Mouse (Mus musculus) brain, adult 2 months (tissue): Measurements from ENCODE around the gene Rps15.

Source experiments
- DNase-seq: peaks from one replicate; pipeline ENCODE4 v3.0.0; 2011; ENCODE audit warnings: low read depth, low spot score

Rps15 gene

DNA sequence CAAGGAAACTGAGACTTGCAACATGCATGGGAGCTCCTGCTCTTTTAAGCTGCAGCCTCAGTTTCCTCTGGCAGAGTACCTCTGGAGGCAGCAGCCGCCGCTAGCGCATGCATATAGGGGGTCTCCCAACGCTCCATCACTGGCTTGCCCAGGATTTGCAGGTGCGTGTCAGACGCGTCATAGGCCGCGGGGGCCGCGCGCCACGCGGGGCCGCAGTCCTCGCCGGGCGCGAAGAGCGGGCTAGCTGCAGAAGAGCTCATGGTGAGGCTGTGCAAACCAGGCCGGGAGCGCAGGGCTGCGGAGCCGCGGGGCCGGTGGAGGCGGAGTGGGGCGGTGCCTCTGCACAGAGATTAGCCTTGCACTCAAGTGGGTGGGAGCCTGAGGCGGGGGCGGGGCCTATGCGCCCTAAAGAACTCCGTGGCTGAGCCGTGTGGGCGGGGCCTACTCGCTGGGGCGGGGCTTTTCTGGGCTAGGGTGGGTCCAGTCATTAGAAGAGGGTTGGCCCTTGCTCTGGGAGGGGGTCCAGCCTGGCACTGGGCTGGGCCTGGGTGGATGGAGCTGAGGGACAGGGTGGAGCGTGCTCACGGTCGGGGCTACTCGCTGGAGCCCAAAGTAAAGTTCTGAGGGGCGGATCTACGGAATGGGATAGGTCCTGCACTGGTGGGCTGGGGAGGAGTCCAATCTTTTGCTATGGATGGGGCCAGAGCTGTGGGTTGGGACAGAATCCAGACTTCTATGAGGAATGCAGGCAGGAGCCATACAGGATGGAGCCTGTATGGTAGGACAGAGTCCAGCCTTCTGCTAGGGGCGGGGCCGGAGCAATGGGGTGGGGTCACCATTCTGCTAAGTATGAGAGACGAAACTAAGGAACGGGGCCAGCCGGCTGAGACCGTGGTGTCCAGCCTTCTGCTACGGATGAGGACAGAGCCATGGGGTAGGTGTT, 31.3 kb upstream of the Rps15 start, which contains the start of the genes Gamt and Dazap1:
Gamt (minus strand) TSS at position 371 of the 943 bp plus-strand sequence.
Dazap1 (plus strand) TSS at position 845 of the 943 bp plus-strand sequence.
- DNase-seq = peak; percentile 97

DNA sequence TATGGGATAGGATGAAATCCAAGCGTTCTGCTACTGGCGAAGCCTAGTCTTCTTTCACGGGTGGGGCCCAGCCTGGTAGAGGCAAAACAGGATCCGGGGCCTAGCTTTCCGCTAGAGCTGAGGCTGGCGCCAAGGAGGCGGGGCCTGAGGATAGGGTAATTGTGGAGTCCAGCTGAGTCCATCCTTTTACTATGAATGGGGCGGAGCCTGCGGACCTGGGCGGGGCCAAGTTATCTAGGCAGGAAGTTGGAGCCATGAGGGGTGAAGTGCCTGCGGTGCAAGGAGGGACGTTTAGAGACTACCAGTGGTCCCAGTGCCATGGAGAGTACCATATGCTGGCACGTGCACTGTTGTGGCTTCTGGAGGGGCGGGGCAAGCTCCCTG, 30.7 kb upstream of the Rps15 start:
- DNase-seq = peak; percentile 94

- no peak for DNase-seq
These were observed 30.1 kb upstream of the Rps15 start for GRCm38 (mm10) chr10:80262169-80262568.

DNA sequence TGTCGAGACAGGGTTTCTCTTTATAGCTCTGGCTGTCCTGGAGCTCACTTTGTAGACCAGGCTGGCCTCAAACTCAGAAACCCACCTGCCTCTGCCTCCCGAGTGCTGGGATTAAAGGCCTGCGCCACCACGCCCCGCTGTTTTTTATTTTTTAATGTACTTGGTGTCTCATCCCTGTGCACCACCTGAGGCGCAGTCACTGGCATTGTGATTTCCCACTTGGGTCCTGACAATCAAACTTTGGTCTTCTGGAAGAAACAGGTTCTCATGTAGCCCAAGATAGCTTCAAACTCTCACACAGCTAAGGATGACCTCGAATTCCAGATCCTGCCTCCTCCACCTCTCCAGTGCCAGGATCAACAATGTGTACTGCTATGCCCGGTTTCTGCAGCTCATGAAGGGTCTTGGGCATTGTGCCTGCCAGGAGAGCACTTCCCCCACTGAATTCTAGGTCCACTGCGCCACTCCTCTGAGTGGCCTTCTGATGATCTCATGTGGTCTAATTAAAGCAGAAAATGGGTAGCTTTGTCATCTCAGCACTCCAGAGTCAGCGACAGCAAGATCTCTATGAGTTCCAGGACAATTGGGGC, 29.4 kb upstream of the Rps15 start:
- no peak for DNase-seq

DNA sequence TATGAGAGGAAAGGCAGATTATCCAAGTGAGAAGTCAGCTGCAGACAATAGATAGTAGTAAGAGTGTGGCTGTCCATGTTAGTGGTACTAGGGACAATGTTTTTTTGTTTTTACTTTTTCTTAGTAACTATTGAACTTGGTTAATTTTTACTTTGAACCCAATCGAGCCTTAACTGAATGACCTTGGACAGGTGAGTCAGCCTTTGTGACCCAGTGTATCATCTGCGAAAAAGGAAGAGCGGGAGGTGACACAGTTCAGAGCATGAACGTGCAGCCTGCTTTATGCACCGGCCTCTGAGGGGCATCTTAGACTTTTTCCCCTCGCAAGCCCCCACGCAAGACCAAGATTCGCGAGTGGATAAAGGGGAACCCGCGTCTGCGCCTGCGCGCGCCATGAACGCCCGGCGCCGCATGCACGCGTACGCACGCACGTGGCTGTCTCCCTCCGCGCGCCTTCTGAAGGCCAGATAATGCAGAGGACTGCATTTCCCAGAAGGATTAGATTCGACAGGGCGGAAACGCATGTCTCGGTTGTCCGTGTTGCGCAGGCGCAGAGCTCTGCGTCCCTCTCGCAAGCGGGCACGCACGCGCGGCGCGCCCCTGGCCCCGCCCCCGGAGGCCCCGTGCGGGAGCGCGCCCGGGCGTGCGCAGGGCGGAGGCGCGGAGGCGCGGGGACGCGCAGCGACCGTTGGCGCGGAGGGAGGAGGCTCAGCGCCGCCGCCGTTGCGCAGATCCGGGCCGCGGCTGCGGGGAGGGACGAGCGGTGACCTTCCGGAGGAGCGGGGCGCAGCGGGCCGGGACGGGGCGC, 27.7 kb upstream of the Rps15 start:
- DNase-seq = peak; percentile 100

- DNase-seq = no peak
These were observed 27.1 kb upstream of the Rps15 start for GRCm38 (mm10) chr10:80265149-80265486.

GRCm38 (mm10) chr10:80270099-80270498, 22.2 kb upstream of the Rps15 start:
- no peak for DNase-seq

- peak; percentile 53 for DNase-seq
These were observed 21.5 kb upstream of the Rps15 start for GRCm38 (mm10) chr10:80270734-80271181.

GRCm38 (mm10) chr10:80271186-80271843, 20.9 kb upstream of the Rps15 start:
- no peak for DNase-seq

DNA sequence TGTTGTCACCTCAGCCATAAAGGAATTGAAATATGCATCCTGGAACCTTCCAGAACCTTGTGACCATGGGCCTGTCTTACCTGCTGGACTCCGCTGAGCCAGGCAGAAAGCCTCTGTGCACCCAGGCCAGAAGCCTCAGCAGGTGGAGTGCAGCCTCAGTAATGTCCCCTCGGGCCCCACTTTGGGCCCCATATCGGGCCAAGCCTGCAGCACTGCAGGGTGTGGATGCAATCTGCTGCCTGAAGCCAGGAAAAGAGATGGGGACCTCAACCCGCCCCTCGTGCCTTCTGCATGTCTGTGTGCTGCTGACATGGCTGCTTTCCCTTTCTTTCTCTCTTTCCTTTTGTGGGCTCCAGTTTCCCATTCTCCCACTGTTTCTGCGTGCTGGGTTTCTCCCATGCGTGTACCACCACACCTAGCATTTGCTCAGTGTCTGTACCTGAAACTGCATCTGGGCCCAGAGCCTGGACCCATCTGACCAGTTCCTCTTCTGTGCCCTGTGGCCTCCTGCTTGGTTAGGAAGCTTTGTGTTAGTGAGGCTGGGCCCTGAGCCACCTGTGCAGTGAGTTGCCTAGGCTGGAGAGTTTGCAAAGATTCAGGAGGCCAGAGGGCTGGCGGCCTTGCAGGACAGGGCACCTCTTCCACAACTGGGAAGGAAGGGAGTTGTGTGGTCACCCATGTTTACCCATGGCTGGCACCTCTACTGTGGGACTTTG, 20.2 kb upstream of the Rps15 start:
- DNase-seq = no peak

DNA sequence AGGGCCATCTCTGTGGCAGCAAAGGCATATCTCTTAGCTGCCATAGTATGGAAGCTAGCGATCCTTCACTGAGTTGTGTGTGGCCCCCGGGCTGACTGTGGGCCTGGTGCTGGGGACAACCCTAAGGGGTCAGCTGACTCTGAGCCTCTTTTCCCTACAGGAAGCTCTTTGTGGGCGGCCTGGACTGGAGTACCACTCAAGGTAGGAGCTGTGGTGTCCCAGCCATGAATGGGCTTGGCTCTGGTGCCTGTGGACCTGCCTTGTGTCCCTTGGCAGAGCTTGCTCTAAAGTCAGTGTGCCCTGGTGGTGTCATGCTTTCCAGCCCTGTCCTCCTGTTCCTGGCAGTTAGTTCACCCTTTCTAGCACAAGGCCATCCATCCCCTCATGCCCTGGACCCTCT, 18.4 kb upstream of the Rps15 start:
- DNase-seq = no peak

GRCm38 (mm10) chr10:80276238-80276637, 16.0 kb upstream of the Rps15 start:
- DNase-seq = no peak

DNA sequence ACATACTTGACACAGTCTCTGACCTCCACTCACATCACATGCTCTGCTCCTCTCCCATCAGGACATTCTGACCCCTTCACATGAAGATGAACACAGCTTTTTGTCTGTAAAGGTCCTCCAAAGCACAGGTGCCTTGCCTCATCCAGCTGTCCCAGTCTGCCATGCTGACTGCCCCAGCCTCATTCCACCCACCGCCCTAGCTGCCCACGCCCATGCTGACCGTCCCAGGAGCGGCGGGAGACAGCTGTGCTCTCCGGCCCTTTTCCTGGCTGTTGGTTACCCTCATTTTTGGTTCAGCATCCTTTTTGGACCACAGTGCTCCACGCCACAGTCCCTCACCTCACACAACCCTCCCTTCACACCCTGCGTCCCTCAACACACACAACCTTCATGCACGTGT, 13.9 kb upstream of the Rps15 start:
- DNase-seq = no peak

- DNase-seq = no peak
These were observed 13.0 kb upstream of the Rps15 start for GRCm38 (mm10) chr10:80279273-80279672.

- no peak for DNase-seq
These were observed 10.9 kb upstream of the Rps15 start for GRCm38 (mm10) chr10:80281304-80281703.

DNA sequence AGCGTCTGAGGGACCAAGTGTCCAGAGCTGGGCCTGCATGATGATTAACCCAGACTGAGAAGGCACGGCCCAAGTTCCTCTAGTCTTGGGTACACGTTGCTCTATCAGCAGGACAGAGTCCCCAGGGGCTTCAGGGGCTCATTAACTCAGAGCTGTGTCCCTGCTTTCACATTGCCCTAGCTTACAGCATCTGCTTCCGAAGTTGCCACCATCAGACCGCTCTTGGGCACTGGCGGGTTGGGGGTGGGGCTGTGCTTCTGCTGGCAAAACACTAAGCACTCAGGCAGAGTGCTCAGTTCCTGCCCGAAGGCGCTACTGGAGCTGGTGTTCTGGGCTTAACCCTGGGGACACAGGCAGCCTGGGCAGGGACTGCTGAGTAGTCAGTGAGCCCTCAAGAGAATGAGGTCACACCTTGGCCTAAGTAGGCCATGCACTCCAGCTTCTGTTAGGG, 10.3 kb upstream of the Rps15 start:
- DNase-seq = peak; percentile 66

DNA sequence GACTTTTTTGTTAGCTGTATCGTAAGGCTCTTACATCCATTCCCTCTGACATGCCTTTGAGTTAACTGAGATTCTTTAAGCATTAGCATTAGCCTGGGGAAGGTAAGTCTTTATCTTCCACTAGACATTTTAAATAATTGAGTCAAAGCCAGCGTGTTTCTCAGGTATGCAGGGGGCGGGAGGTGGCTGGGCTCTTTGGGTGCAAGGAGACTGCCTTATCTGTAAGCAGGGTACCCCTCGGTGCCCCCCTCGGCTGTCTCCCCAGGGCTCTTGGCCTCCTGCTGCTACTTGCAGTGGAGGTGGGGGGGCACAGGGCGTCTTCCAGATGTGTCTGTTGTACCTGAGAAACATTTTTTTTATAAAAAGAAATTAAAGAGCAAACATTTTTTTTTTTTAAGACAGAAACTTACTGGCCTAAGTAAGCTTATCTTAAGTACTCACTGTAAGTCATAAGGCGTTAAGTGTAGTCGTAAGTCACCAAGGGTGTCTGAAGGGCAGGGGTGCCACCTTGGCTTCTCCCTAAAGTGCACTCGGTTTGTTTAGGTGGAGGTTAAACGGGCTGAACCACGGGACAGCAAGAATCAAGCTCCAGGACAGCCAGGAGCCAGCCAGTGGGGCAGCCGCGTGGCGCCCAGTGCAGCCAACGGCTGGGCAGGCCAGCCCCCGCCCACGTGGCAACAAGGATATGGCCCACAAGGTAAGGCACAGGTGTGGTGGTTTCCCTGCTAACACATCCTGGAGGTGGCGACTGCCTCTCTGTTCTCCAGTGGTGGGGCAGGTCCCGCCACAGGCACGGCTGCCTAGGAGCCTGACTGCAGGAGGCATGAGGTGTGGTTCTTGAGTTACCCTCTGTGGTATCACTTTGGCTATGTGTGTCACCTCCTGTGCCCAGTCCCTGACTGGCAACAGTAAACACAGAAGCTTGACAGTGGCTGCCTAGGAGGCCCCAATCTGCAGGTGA, 9.5 kb upstream of the Rps15 start:
- no peak for DNase-seq

DNA sequence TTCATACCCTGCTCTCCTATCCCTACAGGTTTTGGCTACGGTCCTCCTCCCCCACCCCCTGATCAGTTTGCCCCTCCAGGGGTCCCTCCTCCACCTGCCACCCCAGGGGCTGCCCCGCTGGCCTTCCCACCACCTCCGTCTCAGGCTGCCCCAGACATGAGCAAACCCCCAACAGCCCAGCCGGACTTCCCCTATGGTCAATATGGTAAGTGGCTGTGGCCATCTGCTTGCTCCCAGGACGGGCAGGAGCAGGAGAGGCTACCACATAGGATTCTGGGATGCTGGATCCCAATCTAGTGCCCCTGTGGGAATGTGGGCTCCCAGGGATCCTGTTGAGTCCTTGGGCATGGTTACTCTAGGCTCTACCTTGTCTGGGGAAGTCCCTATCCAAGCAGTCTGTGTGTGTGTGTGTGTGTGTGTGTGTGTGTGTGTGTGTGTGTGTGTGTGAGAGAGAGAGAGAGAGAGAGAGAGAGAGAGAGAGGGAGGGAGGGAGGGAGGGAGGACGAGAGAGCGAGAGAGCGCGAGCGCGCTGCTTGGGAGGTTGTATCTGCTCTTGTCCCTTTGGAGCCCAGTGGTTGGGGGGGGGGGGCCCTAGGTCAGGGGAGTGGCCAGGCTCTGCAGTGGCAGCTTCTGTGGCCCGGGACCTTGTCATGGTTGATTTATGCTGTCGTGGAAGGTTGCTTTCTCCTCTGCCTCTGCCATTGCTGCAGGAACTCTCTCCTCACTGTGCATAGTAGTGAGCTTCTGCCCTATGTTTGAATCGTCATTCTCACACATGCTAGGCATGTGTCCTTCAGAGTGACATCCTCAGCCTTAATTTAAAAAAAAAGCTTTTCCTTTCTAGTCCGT, 6.8 kb upstream of the Rps15 start:
- DNase-seq = no peak

- no peak for DNase-seq
These were observed 4.2 kb upstream of the Rps15 start for GRCm38 (mm10) chr10:80288097-80288496.
